Mouse (Mus musculus) left cerebral cortex, adult 9 months (tissue): ENCODE data around the gene Wdr95.

Experiments
- DNase-seq, 2 experiments: peaks; one replicate each; pipeline ENCODE4 v3.0.0; 2022; ENCODE audit warnings: low spot score in 2 of 2

The Wdr95 gene

GRCm38 (mm10) chr5:149527999-149528729, at the start of gene Wdr95:
TSS of gene Wdr95 (plus strand) at chr5:149528679.
- peak in 1 of 2 experiments; percentile 63 for DNase-seq

- no peak for DNase-seq
Measured at GRCm38 (mm10) chr5:149481920-149482319, 46.6 kb upstream of the Wdr95 start.

GRCm38 (mm10) chr5:149483321-149484052, 45.0 kb upstream of the Wdr95 start:
- DNase-seq = peak in 1 of 2 experiments; percentile 69

- DNase-seq = no peak
Measured at GRCm38 (mm10) chr5:149484270-149484669, 44.2 kb upstream of the Wdr95 start.

- DNase-seq = no peak
Measured at GRCm38 (mm10) chr5:149485447-149485846, 43.0 kb upstream of the Wdr95 start.

- DNase-seq = no peak
Measured at GRCm38 (mm10) chr5:149488360-149489021, 40.0 kb upstream of the Wdr95 start.

GRCm38 (mm10) chr5:149489136-149489535, 39.3 kb upstream of the Wdr95 start:
- DNase-seq = peak; percentile 68 to 81

- no peak for DNase-seq
Measured at GRCm38 (mm10) chr5:149490275-149490674, 38.2 kb upstream of the Wdr95 start.

GRCm38 (mm10) chr5:149495655-149496054, 32.8 kb upstream of the Wdr95 start:
- DNase-seq = no peak

GRCm38 (mm10) chr5:149496401-149497066, 31.9 kb upstream of the Wdr95 start:
- no peak for DNase-seq

GRCm38 (mm10) chr5:149499936-149500335, 28.5 kb upstream of the Wdr95 start:
- no peak for DNase-seq

GRCm38 (mm10) chr5:149503423-149504175, 24.9 kb upstream of the Wdr95 start:
- no peak for DNase-seq

GRCm38 (mm10) chr5:149504985-149505384, 23.5 kb upstream of the Wdr95 start:
- no peak for DNase-seq

GRCm38 (mm10) chr5:149506033-149506432, 22.4 kb upstream of the Wdr95 start:
- no peak for DNase-seq

- DNase-seq = no peak
Measured at GRCm38 (mm10) chr5:149508094-149509029, 20.1 kb upstream of the Wdr95 start.

- DNase-seq = no peak
Measured at GRCm38 (mm10) chr5:149510323-149510722, 18.2 kb upstream of the Wdr95 start.

GRCm38 (mm10) chr5:149512695-149513094, 15.8 kb upstream of the Wdr95 start:
- DNase-seq = no peak

- no peak for DNase-seq
Measured at GRCm38 (mm10) chr5:149513438-149514086, 14.9 kb upstream of the Wdr95 start.

GRCm38 (mm10) chr5:149514087-149514671, 14.3 kb upstream of the Wdr95 start:
- DNase-seq = peak in 1 of 2 experiments; percentile 42
